Mouse (Mus musculus) heart, postnatal 0 days (tissue): ENCODE data around the gene AU015836.

Experiments
- CTCF ChIP-seq: IDR thresholded peaks from 2 replicates; pipeline ENCODE4 v1.5.1; 2016; ENCODE audit warnings: antibody characterized with exemption, control low read depth, low read depth
- EP300 ChIP-seq: IDR thresholded peaks from 2 replicates; pipeline ENCODE4 v1.6.1; 2016; ENCODE audit warnings: antibody characterized with exemption, low read depth

GRCm38 (mm10) chrX:93980341-93980740 is 11.9 kb downstream of the AU015836 start:
- TF ChIP-seq EP300 (no peak), CTCF (no peak)
